Mouse (Mus musculus) kidney, adult 11 months (tissue): ENCODE measurements around the gene Gfi1b.

Experiments
- DNase-seq: peaks from one replicate; pipeline ENCODE4 v3.0.0; 2022

Gene Gfi1b

GRCm38 (mm10) chr2:28621111-28621510 is 671 bp downstream of the Gfi1b start:
- no peak for DNase-seq

- DNase-seq = no peak
Measured at GRCm38 (mm10) chr2:28620522-28620921, 1.3 kb downstream of the Gfi1b start.

DNA sequence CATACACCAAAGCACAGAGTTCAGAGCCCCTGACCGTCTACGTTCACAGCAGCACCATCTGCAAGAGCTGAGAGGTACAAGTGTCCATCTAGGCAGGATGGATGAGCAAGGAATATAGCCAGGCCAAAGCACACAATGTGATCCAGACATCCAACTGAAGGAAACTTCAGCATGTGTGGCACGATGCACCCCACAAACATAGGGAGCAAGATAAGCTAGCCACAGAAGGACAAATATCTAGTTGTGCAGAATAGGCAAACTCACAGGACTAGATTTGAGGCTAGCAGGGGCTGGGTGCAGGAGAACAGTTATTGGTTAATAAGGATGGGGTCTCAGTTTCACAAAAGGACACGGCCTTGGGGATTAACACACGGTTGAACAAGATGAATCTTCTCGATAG is 2.4 kb downstream of the Gfi1b start:
- DNase-seq = no peak

DNA sequence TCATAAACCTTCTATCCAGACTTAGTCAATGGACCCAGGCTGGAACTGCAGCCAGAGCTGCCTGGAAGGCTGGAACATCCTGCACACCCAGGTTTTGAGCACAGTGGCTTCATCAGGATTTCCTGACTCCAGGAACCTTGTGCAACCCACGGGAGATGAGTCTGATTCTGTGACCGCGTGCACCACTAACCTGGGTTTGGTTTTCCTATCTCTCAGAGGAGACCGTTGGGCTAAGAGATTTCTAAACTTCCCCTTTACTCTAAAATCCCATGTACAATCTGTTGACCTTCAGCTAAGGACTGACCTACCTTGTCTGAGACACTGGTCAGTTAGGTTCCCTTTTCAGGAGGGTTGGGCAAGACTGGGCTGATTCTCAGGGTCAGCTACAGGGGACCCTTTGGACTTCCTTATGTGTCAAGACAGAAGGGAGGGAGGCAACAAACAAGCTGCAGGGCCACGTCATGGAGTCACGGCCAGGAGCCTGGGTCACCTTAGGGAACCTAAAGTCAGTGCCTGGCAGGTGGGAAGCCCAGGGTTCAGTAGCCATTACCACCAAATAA is 2.9 kb downstream of the Gfi1b start:
- no peak for DNase-seq

DNA sequence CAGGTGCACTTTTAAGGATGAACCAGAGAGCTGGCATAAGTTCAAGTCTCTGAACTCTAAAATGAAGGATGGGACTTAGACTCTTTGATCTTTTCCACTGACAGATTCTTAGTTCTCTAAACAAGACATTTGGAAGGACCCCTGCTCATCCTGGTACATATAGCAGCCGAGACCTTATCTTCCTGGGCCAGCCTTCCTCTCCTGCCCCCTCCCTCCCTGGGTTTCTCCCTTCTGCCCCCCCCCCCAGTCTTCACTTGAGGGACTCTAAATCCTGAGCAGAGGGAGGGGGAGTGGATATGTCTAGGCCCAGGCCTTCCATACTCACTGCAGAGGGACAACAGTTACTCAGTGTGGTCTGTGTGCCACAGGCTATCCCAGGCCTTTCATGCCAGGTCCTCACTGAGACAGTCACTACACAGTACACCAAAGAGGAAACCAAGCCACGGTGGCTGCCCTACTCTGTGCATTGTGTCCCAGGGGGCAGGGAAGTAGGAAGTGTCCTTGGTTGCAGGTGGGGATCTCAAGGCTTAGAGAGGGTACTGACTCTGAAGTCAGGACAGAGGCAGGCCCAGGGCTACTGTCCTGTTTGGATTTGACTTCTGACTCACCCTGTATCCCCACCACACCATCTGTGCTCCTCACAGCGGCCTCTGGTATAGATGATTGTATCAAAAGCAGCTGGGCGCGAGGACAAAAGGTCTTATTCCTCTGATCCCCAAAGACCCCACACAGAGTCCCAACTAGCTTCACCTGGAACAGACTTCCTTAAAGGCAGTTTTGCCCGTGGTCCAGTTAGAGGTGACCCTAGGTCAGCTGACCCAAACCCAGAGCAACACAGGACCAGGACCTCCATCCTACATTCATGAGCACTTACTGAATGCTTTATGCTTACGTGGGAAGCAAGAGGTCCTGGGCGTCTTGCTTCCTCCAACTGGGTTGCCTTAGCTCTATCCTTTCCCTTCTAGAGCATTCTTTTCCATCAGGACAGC is 4.0 kb downstream of the Gfi1b start:
- DNase-seq = no peak

- DNase-seq = no peak
Measured at GRCm38 (mm10) chr2:28616874-28617273, 4.9 kb downstream of the Gfi1b start.

DNA sequence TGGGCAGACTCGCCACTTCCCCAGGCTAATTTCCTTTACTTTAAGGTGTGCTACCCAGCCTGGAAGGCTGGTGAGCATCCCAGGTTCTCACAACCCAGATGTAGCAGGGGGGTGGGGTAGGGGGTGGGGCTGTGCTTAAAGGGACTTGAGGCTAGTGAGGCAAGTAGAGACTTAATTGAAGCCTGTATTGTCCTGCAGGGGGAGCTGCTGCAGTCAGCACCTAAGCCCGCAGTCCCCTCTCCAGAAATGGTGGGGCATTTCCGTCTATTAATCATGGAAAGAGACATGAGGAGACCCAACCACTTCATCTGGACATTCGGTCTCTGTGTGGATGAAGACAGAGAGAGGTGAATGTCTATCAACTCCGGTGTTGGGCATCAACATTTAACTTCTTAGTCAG is 5.4 kb downstream of the Gfi1b start:
- DNase-seq = no peak

GRCm38 (mm10) chr2:28613599-28613998 is 8.2 kb downstream of the Gfi1b start:
- DNase-seq = no peak

DNA sequence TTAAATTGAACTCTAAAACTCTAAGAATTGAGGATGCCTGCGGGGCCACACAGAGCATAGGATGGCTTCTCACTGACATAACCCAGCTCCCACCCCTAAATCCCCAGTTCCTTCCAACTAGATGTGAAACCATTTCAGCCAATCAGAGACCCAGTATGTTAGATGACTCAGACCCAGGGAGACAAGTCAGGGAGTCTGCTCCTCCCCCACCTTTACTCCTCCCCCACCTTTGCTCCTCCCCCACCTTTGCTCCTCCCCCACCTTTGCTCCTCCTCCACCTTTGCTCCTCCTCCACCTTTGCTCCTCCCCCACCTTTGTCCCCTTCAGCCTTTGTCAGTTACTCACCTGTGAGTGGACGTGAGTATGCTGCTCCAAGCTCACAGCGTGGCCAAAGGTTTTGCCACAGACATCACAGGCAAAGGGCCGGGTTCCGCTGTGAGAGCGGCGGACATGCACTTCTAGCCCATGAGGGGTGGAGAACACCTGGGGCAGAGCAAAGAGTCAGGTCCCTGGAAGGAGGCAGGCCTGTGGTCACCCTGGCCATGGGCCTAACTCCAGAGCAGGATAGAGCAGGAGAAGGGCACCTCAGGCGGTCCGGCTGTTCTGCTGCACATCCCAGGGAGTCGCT is 9.2 kb downstream of the Gfi1b start:
- DNase-seq = no peak

GRCm38 (mm10) chr2:28611407-28611787 is 10.4 kb downstream of the Gfi1b start:
- DNase-seq = no peak

GRCm38 (mm10) chr2:28610716-28611406 is 10.9 kb downstream of the Gfi1b start:
- DNase-seq = no peak

DNA sequence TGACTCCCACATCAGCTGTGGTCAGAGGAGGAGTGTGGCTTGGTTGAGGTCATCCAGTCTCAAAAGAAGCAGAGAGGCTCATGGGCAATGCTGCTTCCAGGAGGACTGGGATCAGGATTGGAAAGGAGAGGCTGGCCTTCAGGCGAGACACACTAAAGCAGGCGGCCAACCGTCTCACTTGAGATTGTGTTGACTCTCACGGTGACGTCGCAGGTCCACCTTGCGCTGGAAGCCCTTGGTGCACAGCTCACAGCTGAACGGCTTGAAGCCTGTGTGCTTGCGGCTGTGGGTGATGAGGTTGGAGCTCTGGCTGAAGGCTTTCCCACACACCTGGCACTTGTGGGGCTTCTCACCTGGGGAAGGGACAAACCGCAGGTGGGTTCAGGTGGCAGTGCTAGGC is 11.9 kb downstream of the Gfi1b start:
- no peak for DNase-seq

GRCm38 (mm10) chr2:28607341-28608165 is 14.2 kb downstream of the Gfi1b start:
- no peak for DNase-seq

- no peak for DNase-seq
Measured at GRCm38 (mm10) chr2:28606601-28607340, 15.0 kb downstream of the Gfi1b start.

DNA sequence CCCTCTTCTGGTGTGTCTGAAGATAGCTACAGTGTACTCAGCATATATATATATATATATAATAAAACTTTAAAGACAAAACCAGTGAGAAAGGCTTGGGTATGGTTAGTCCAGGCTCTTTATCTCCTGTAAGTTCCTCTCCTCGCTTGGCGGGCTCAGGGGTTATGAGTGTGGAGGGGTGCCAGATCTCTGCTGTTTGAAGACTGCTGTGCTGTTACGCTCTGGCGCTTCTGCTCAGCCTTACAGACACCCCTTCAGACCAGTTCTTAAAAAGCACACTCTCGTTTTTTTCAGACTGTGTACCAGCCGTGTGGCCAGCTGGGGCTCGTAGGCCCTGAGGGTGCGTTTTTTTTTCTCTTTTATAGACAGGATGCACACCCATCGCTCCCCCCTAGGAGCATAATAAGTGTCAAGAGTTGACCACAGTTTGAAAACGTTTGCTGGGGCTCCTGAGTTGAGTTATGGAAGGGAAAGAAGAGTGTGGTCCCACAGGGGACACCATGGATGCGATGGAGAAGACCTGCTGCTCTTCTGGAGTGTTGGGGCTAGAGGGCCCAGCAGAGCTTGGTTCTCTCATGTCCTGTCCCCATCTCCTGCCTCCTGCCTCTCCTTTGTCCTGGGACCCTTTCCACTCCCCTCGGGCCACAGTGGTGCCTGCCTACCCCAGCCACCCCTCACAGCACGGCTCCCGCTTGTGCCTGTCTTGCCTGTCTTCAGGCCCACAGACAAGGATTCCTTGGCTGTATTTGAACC is 15.8 kb downstream of the Gfi1b start:
- DNase-seq = no peak

DNA sequence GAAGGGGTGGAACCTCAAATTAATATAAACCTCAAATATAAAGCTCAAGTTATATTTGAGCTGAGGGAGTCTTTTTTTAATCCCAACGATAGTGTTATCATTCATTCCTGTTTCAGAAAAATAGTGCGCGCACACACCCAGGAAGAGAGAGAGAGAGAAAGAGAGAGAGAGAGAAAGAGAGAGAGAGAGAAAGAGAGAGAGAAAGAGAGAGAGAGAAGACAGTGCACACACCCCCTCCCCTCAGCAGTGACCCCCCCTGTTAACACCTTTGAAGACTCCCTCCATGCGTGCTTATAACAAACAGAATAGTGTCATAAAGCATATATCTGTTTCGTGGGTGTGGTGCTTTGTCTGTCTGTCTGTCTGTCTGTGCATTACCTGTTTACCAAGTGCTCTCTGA is 18.2 kb downstream of the Gfi1b start:
- no peak for DNase-seq

- DNase-seq = no peak
Measured at GRCm38 (mm10) chr2:28601720-28602590, 19.8 kb downstream of the Gfi1b start.

- no peak for DNase-seq
Measured at GRCm38 (mm10) chr2:28599569-28599900, 22.2 kb downstream of the Gfi1b start.

- no peak for DNase-seq
Measured at GRCm38 (mm10) chr2:28598692-28599568, 22.9 kb downstream of the Gfi1b start.
